Mouse (Mus musculus) adrenal gland, adult 10 weeks (tissue): ENCODE data around the gene Olfr1177-ps. TPM values are rescaled to one million over a fixed set of nuclear protein-coding genes. Genes with fewer than 3 reads are reported as not detected.

Experiments
- polyA plus RNA-seq: library from polyadenylated mRNA; stranded (reverse); fragments of 350-450 nt; fragmentation: Illumina TruSeq; extraction: RNeasy Lipid Tissue Mini Kit (QIAGEN cat#74804); gene quantifications from one replicate; pipeline ENCODE4 v1.2.3, GENCODE M21; 2014; ENCODE audit warnings: low read depth, low replicate concordance

Gene Olfr1177-ps
- polyA plus RNA-seq = not detected

GRCm38 (mm10) chr2:88346392-88346791 lies at the start of gene Olfr1177-ps:
Gene Olfr1177-ps (minus strand): TSS chr2:88346492.

GRCm38 (mm10) chr2:88386762-88387161 lies 40.5 kb upstream of the Olfr1177-ps start, which contains the start of gene Olfr1178:
Gene Olfr1178 (plus strand): TSS chr2:88387062.

GRCm38 (mm10) chr2:88336421-88336820 lies 9.9 kb downstream of the Olfr1177-ps start, which contains the start of gene Olfr1176:
Gene Olfr1176 (plus strand): TSS chr2:88336721.

GRCm38 (mm10) chr2:88327115-88327514 lies 19.2 kb downstream of the Olfr1177-ps start, which contains the start of gene Olfr1175-ps:
Gene Olfr1175-ps (minus strand): TSS chr2:88327215.

GRCm38 (mm10) chr2:88315035-88315434 lies 31.3 kb downstream of the Olfr1177-ps start, which contains the start of gene Olfr1174-ps:
Gene Olfr1174-ps (minus strand): TSS chr2:88315135.

Other genes with a start within 250 kb of the Olfr1177-ps start
- gene Olfr1166, start 218.2 kb downstream of the Olfr1177-ps start, polyA plus RNA-seq = not detected
- not detected for gene Olfr1167, start 191.3 kb downstream of the Olfr1177-ps start, polyA plus RNA-seq
- not detected for gene Olfr1168, start 164.6 kb downstream of the Olfr1177-ps start, polyA plus RNA-seq
- gene Olfr1170, start 118.2 kb downstream of the Olfr1177-ps start, polyA plus RNA-seq = not detected
- not detected for gene Olfr1173, start 66.6 kb downstream of the Olfr1177-ps start, polyA plus RNA-seq
- not detected for gene Olfr1174-ps, start 31.4 kb downstream of the Olfr1177-ps start, polyA plus RNA-seq
- not detected for gene Olfr1175-ps, start 19.3 kb downstream of the Olfr1177-ps start, polyA plus RNA-seq
- gene Olfr1176, start 9.8 kb downstream of the Olfr1177-ps start, polyA plus RNA-seq = not detected
- gene Olfr1178, start 40.6 kb upstream of the Olfr1177-ps start, polyA plus RNA-seq = not detected
- not detected for gene Olfr1179, start 60.0 kb upstream of the Olfr1177-ps start, polyA plus RNA-seq
- not detected for gene Olfr1180, start 72.7 kb upstream of the Olfr1177-ps start, polyA plus RNA-seq
- gene Olfr1181, start 79.7 kb upstream of the Olfr1177-ps start, polyA plus RNA-seq = not detected
- gene Gm13757, start 102.6 kb upstream of the Olfr1177-ps start, polyA plus RNA-seq = not detected
- not detected for gene Olfr1183, start 108.4 kb upstream of the Olfr1177-ps start, polyA plus RNA-seq
- gene Olfr1184, start 137.1 kb upstream of the Olfr1177-ps start, polyA plus RNA-seq = not detected
- not detected for gene Olfr1185-ps1, start 146.8 kb upstream of the Olfr1177-ps start, polyA plus RNA-seq
- not detected for gene Olfr1186, start 172.1 kb upstream of the Olfr1177-ps start, polyA plus RNA-seq
- gene Olfr1188, start 210.4 kb upstream of the Olfr1177-ps start, polyA plus RNA-seq = not detected
- gene Olfr1189, start 240.0 kb upstream of the Olfr1177-ps start, polyA plus RNA-seq = not detected